8 mouse cellular contexts compared by ENCODE assay signal in genomic region chrX:134612285-134612959, GRCm38 (mm10). TPM values are rescaled to one million over a fixed set of nuclear protein-coding genes. Genes with fewer than 3 reads are reported as not detected.
A peak's percentile ranks its signal among the peaks of the same experiment; 100 is the strongest.
DNase-seq lines count a peak whose midpoint lies in the region; ATAC-seq and TF ChIP-seq lines count a peak whose summit lies in the region.

No protein-coding gene starts in this region.

- peak; percentile 20 for DNase-seq in adrenal gland, adult 8-10 months
- peak; percentile 87 for DNase-seq in embryonic facial prominence, embryonic 10.5 days (ENCODE audit: low spot score)
- peak; percentile 96 for DNase-seq in heart, adult 11 months
- DNase-seq in neural tube, embryonic 10.5 days (ENCODE audit: extremely low spot score, low spot score): peak; percentile 64
- peak; percentile 21 for DNase-seq in thymus, postnatal 4 days

- no peak for TF ChIP-seq EP300 in ES-Bruce4 (IDR thresholded peaks at IDR 0.05; ENCODE audit: insufficient read depth, low read depth, low read length)

- no peaks in the 10 kb centered on the region for H3K27me3 ChIP-seq in ES-Bruce4 (ENCODE audit: control insufficient read depth, insufficient read depth, low read length, poor library complexity, severe bottlenecking)
- H3K27me3 ChIP-seq in embryonic facial prominence, embryonic 10.5 days (replicated peaks; ENCODE audit: low read depth, poor library complexity, severe bottlenecking): peaks cover 17% of the 10 kb centered on the region
- H3K27me3 ChIP-seq in intestine, embryonic 16.5 days (replicated peaks; ENCODE audit: control insufficient read depth, insufficient read depth, low read length): no peaks in the 10 kb centered on the region
- no peaks in the 10 kb centered on the region for H3K27me3 ChIP-seq in liver, embryonic 15.5 days

- peak overlapping the region; percentile 55 for H3K4me2 ChIP-seq in intestine, embryonic 16.5 days (ENCODE audit: low read depth, low read length)
- H3K4me2 ChIP-seq in liver, embryonic 15.5 days: peak overlapping the region; percentile 71

- H3K4me1 ChIP-seq in ES-Bruce4 (ENCODE audit: control insufficient read depth, insufficient read depth, low read length): no peaks in the 10 kb centered on the region
- H3K4me1 ChIP-seq in embryonic facial prominence, embryonic 10.5 days: peaks cover 6% of the 10 kb centered on the region; the same call in 1 of the 2 replicates
- H3K4me1 ChIP-seq in intestine, embryonic 16.5 days (ENCODE audit: control insufficient read depth, insufficient read depth, low read length): no peaks in the 10 kb centered on the region
- peaks cover 19% of the 10 kb centered on the region for H3K4me1 ChIP-seq in liver, embryonic 15.5 days (replicated peaks)

- WGBS in embryonic facial prominence, embryonic 10.5 days: 14% methylated on average over 15 of the region's 15 CpGs
- WGBS in intestine, embryonic 16.5 days: 10% methylated on average over 14 of the region's 15 CpGs
- WGBS in liver, embryonic 15.5 days (ENCODE audit: insufficient replicate concordance): 18% methylated on average over 15 of the region's 15 CpGs

- H3K27ac ChIP-seq in ES-Bruce4 (ENCODE audit: insufficient read depth, low read length): peak overlapping the region; percentile 63
- H3K27ac ChIP-seq in embryonic facial prominence, embryonic 10.5 days (replicated peaks): peak overlapping the region; percentile 90
- peak overlapping the region; percentile 87 for H3K27ac ChIP-seq in intestine, embryonic 16.5 days (ENCODE audit: low read length)
- H3K27ac ChIP-seq in liver, embryonic 15.5 days (replicated peaks): peak overlapping the region; percentile 51

- peak; percentile 89 for ATAC-seq in intestine, embryonic 16.5 days
- peak; percentile 66 for ATAC-seq in liver, embryonic 15.5 days (ENCODE audit: insufficient read depth)

- no peaks in the 10 kb centered on the region for H3K9me3 ChIP-seq in ES-Bruce4 (replicated peaks; ENCODE audit: control insufficient read depth, insufficient read depth, low read length, poor library complexity, severe bottlenecking)
- no peaks in the 10 kb centered on the region for H3K9me3 ChIP-seq in embryonic facial prominence, embryonic 10.5 days
- no peaks in the 10 kb centered on the region for H3K9me3 ChIP-seq in intestine, embryonic 16.5 days (ENCODE audit: control insufficient read depth, low read length)
- H3K9me3 ChIP-seq in liver, embryonic 15.5 days (replicated peaks): no peaks in the 10 kb centered on the region

- no peak for TF ChIP-seq POLR2A in ES-Bruce4 (IDR thresholded peaks at IDR 0.05; ENCODE audit: insufficient read depth, low read length)

- no peaks in the 10 kb centered on the region for H3K36me3 ChIP-seq in ES-Bruce4 (ENCODE audit: control insufficient read depth, insufficient read depth, low read length, poor library complexity, severe bottlenecking)
- peaks cover 2% of the 10 kb centered on the region; the same call in 1 of the 2 replicates for H3K36me3 ChIP-seq in embryonic facial prominence, embryonic 10.5 days (replicated peaks)
- H3K36me3 ChIP-seq in intestine, embryonic 16.5 days (ENCODE audit: control insufficient read depth, insufficient read depth, low read length): no peaks in the 10 kb centered on the region
- H3K36me3 ChIP-seq in liver, embryonic 15.5 days (replicated peaks): 0 out of 2 replicates have a peak, but pooled peaks cover under 1% of the 10 kb centered on the region

- H3K4me3 ChIP-seq in ES-Bruce4 (ENCODE audit: low read depth, low read length): peak overlapping the region; percentile 27
- peak overlapping the region; percentile 46 for H3K4me3 ChIP-seq in embryonic facial prominence, embryonic 10.5 days
- peak overlapping the region; percentile 26 for H3K4me3 ChIP-seq in intestine, embryonic 16.5 days (ENCODE audit: low read length)
- H3K4me3 ChIP-seq in liver, embryonic 15.5 days (replicated peaks): peak overlapping the region; percentile 50

- peak overlapping the region; percentile 49; the same call in 1 of the 2 replicates for H3K9ac ChIP-seq in ES-Bruce4 (ENCODE audit: low read depth, poor library complexity, severe bottlenecking)
- peak overlapping the region; percentile 42; the same call in 1 of the 2 replicates for H3K9ac ChIP-seq in intestine, embryonic 16.5 days (ENCODE audit: low read depth, low read length)
- H3K9ac ChIP-seq in liver, embryonic 15.5 days: peak overlapping the region; percentile 42

- TF ChIP-seq CTCF in ES-Bruce4 (IDR thresholded peaks at IDR 0.05; ENCODE audit: low read depth, low read length): no peak

RNA-seq across cellular contexts. Expression of gene Hnrnph2, which starts 11.4 kb away (rescaled TPM):
- polyA plus RNA-seq in ES-Bruce4 (2011; ENCODE audit: insufficient read depth, insufficient read length, low read depth, missing spikeins): 114 and 125 TPM in 2 replicates
- 100 to 1,000 TPM in 3 of 4 experiments, 10 to 100 TPM in 1; 97.9 to 112 (median 105) TPM for total RNA-seq in adrenal gland, adult 8-10 months (2022)
- 218 and 219 TPM in 2 replicates for polyA plus RNA-seq in embryonic facial prominence, embryonic 10.5 days (2016; fragmentation: Nextera tagmentation; extraction: Ambion mirVana)
- 128 and 130 TPM in 2 replicates for polyA plus RNA-seq in intestine, embryonic 16.5 days (2015; fragmentation: Nextera tagmentation; extraction: Ambion mirVana)
- polyA plus RNA-seq in liver, embryonic 15.5 days (2015; fragmentation: Nextera tagmentation; extraction: Ambion mirVana): 76.6 and 78.9 TPM in 2 replicates

RNA-seq across cellular contexts. Expression of gene Gla, which starts 11.5 kb away (rescaled TPM):
- polyA plus RNA-seq in ES-Bruce4 (2011; ENCODE audit: insufficient read depth, insufficient read length, low read depth, missing spikeins): 8.1 and 8.8 TPM in 2 replicates
- total RNA-seq in adrenal gland, adult 8-10 months (2022): 10 to 100 TPM; 13.5 to 20.7 (median 14.0) TPM
- polyA plus RNA-seq in embryonic facial prominence, embryonic 10.5 days (2016; fragmentation: Nextera tagmentation; extraction: Ambion mirVana): 5.9 and 7.2 TPM in 2 replicates
- polyA plus RNA-seq in intestine, embryonic 16.5 days (2015; fragmentation: Nextera tagmentation; extraction: Ambion mirVana): 9.9 and 14.1 TPM in 2 replicates
- 3.3 and 5.0 TPM in 2 replicates for polyA plus RNA-seq in liver, embryonic 15.5 days (2015; fragmentation: Nextera tagmentation; extraction: Ambion mirVana)

RNA-seq across cellular contexts. Expression of gene Rpl36a, which starts 27.0 kb away (rescaled TPM):
- 1,186 and 1,244 TPM in 2 replicates for polyA plus RNA-seq in ES-Bruce4 (2011; ENCODE audit: insufficient read depth, insufficient read length, low read depth, missing spikeins)
- 100 to 1,000 TPM; 153 to 265 (median 202) TPM for total RNA-seq in adrenal gland, adult 8-10 months (2022)
- polyA plus RNA-seq in embryonic facial prominence, embryonic 10.5 days (2016; fragmentation: Nextera tagmentation; extraction: Ambion mirVana): 341 and 352 TPM in 2 replicates
- 311 and 329 TPM in 2 replicates for polyA plus RNA-seq in intestine, embryonic 16.5 days (2015; fragmentation: Nextera tagmentation; extraction: Ambion mirVana)
- 193 and 254 TPM in 2 replicates for polyA plus RNA-seq in liver, embryonic 15.5 days (2015; fragmentation: Nextera tagmentation; extraction: Ambion mirVana)

RNA-seq across cellular contexts. Expression of gene Btk, which starts 29.1 kb away (rescaled TPM):
- not detected in 2 replicates for polyA plus RNA-seq in ES-Bruce4 (2011; ENCODE audit: insufficient read depth, insufficient read length, low read depth, missing spikeins)
- 1 to 10 TPM; 1.5 to 3.4 (median 1.8) TPM for total RNA-seq in adrenal gland, adult 8-10 months (2022)
- polyA plus RNA-seq in embryonic facial prominence, embryonic 10.5 days (2016; fragmentation: Nextera tagmentation; extraction: Ambion mirVana): 0.84 and 1.1 TPM in 2 replicates
- polyA plus RNA-seq in intestine, embryonic 16.5 days (2015; fragmentation: Nextera tagmentation; extraction: Ambion mirVana): 1.0 and 1.4 TPM in 2 replicates
- polyA plus RNA-seq in liver, embryonic 15.5 days (2015; fragmentation: Nextera tagmentation; extraction: Ambion mirVana): 12.9 and 15.1 TPM in 2 replicates

Comparison
In these comparisons a context has a peak if more than half of its experiments do, and no peak if none do; other contexts are left out.
1. Peak in every context shown above with its lines: DNase-seq, ATAC-seq, H3K4me3 ChIP-seq and H3K27ac ChIP-seq.
2. DNase-seq: peak in every context shown above with its lines; median percentile 96 in heart, adult 11 months; 87 in embryonic facial prominence, embryonic 10.5 days; 64 in neural tube, embryonic 10.5 days; 21 in thymus, postnatal 4 days; 20 in adrenal gland, adult 8-10 months.